Mouse (Mus musculus): ENCODE results near the gene Shh.

The Shh gene

DNA sequence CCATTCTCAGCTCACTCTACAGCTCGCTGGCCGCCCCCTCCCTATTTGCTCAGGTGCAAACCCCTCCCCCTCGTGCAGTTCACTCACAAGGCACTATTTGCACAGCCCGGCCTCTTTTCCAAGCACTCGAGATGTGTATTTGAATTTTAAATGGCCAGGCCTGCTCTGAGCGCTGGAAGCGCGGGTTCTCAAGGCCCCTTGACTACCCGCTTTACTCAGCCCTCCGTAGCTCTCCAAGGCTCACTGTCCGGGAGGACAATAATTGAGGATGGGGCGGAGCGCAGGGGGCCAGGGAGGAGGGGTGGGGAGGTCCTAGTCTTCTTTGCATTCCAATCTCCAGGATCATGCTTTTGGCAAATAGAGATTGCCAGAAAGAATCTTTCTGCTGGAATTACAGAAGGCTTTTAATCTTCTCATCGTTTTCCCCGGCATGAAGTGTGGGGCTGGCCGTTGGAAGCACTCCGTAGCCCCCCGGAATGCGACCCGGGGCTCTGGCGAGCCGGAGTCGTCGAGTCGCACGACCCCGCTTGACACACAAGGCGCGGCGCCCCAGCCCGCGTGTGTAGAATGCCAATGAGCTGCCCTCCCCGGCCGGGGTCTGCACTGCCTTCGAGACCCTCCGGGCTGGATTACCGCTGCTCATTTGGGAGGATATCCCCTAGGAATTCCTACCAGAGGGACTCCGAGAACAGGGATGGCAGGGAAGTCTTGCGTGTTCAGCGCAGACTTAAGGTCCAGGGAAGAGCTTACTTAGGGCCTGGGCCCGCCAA lies 7.4 kb downstream of the Shh start:
- DNase-seq (ENCODE audit: low spot score in 2 of 2): no peak

DNA sequence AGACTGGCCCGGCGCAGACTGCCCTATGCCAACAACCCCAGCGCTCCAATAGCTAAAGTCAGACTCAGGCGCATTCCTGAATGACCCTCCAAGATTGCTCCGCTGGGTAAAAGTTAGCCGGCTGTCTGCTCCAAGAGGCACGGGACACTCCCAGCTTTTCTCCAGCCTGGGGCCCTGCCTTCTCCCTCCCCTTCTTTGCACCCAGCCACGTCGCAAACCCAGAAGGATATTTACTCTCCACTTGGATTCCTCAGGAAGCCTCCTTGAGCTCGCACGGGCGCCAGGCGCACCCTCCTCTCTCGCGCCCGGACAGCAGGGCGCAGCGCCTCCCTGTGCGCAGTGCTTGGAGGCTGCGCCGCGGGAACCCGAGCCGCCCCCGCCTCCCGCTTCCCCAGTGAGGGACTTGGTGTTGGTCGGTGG lies 8.2 kb downstream of the Shh start:
- no peak for DNase-seq (ENCODE audit: low spot score in 2 of 2)

GRCm38 (mm10) chr5:28457921-28458641 lies 9.0 kb downstream of the Shh start:
- DNase-seq (ENCODE audit: low spot score in 2 of 2): no peak

GRCm38 (mm10) chr5:28456366-28456765 lies 10.7 kb downstream of the Shh start:
- DNase-seq (ENCODE audit: low spot score in 2 of 2): no peak

DNA sequence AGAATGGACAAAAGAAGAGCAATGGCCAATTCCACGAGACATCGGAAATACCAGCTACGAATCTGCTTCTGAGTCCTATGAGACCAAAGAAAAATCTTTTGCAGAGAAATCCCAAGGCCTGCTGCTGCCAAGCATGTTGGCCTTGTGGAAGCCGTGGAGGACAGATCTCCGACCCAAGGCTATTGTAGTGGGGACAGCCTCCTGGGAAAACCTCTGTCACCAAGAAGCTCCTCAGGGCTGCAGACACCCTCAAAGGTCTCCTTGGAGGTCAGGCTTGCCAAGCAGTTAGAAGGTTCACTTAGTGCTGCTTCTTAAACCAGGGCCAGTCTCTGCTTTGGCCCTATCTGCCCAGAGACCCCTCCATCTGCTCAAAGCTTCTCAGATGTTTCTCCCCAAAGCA lies 11.3 kb downstream of the Shh start:
- DNase-seq (ENCODE audit: low spot score in 2 of 2): no peak

DNA sequence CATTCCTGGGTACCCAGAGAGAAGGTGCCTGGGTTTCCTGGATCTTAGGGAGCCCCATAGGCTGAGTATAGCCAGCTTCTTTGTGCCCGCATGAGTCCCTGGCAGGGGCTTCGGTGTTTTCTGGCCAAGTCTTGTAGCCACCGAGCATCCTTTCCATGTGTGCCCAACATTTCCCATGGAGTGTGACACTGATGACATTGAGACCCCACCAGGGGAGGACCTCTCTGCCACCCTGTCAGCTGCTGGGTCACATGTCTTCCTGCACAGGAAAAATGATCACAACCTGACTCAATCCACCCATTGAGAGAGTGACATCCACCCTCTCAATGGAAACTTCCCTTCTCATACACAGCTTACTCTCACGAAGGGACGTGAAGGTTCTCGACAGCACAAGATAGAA lies 12.5 kb downstream of the Shh start:
- no peak for DNase-seq (ENCODE audit: low spot score in 2 of 2)

- peak in 1 of 2 experiments; percentile 0 for DNase-seq (ENCODE audit: low spot score in 2 of 2)
Observed at GRCm38 (mm10) chr5:28453523-28453922, 13.5 kb downstream of the Shh start.

- DNase-seq (ENCODE audit: low spot score in 2 of 2): peak in 1 of 2 experiments; percentile 1
Observed at GRCm38 (mm10) chr5:28453086-28453485, 14.0 kb downstream of the Shh start.

GRCm38 (mm10) chr5:28451053-28451638 lies 15.9 kb downstream of the Shh start:
- peak; percentile 12 to 73 for DNase-seq (ENCODE audit: low spot score in 2 of 2)

DNA sequence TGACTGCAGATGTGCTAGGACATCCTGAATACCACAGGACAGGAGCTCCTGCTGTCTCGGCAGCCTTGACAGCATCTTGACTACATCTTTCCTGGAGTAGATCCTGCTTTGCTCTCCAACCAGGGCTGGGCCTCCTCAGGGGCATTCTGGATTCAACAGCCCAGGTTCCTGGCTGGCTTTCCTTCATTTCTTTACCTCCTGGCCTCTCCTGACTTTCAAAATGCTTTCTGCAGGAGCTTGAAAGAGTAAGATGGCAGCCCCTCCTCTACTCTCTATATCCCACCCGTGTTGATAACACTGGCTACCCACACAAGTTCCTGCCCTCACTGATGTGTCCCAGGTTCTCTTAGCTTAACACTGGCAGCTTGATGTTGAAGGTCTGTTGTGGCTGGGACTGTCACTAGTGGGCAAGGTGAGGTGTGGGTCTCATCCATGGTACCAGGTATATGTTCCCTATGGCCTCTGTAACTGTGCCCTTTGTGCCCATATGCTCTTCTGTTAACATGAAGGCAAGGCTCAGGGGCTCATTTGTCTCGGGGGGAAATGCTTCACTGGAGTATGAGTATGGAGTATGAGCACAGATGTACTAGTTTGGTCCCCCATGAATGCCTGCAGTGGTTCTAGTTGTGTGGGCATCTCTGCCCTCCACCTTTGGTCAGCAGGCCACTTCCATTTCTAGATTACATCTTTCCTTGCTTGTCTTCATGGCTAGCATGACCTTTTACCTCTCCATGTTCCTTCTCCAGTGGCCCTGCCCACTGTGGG lies 16.7 kb downstream of the Shh start:
- DNase-seq (ENCODE audit: low spot score in 2 of 2): peak in 1 of 2 experiments; percentile 1

DNA sequence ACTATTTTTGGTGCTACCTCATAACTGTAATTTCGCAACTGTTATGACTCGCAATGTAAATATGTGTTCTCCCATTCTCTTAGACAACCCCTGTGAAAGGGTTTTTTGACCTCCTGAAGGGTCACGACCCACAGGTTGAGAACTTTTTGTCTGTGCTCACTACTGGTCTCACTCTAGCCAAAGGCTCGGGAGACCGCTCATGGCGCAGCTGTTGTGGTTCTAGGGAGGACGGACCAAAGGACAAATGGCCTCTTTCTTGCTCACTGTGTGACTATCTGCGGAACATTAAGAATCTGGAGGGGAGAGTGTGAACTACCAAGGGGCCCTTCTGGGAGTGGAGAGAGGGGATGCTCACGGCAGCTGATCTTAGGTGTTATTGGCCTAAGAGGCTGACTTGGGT lies 41.1 kb downstream of the Shh start:
- no peak for DNase-seq (ENCODE audit: low spot score in 2 of 2)

GRCm38 (mm10) chr5:28423781-28424180 lies 43.3 kb downstream of the Shh start:
- no peak for DNase-seq (ENCODE audit: low spot score in 2 of 2)

DNA sequence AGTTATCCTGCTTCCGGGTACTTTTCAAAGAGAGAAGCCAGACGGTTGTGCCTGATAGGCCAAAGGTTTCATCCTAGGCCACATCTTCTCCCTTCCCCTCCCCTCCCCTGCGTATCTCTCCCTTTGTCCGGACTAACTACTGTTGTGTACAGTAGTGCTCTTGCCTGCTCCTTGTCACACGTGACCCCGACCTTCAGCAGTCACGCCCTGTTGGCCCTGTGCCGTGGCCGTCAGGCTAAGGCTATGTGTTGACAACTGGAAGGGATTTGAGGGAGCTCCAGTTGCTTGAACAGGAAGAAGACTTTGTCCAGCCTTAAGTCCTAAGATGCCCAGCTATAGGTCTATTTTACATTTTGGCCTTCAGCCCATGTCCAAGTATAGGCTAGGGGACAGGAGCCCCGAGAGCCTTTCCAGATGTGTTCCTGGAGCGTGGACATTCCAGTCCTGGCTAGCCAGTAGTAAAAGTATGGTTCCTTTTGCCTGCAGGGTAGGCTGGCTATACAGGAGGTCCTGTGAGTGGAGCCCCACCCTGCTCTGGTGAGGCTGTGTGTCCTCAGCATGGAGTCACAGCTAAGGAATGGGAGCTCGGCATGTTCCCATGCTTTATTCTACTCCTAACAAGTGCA lies 47.3 kb downstream of the Shh start:
- DNase-seq (ENCODE audit: low spot score in 2 of 2): no peak

DNA sequence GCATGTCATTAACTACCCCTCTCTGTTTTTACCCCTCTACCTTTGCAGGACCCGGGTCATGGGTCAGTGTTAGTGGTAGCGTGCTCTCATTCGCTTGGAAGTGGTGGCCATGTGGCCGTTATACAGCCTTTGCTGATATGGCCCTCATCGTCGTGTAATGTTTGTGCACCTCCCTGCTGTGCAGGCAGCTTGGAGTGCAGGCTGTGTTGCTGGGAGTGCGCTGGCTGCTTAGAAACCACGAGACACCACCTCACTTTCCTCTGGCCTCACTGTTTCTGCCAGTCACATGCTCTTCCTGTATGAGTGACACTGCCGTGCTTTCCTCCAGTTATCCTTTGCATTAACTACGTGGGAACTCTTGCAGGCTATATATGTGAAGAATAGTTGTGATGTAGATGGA lies 48.3 kb downstream of the Shh start:
- DNase-seq (ENCODE audit: low spot score in 2 of 2): no peak

DNA sequence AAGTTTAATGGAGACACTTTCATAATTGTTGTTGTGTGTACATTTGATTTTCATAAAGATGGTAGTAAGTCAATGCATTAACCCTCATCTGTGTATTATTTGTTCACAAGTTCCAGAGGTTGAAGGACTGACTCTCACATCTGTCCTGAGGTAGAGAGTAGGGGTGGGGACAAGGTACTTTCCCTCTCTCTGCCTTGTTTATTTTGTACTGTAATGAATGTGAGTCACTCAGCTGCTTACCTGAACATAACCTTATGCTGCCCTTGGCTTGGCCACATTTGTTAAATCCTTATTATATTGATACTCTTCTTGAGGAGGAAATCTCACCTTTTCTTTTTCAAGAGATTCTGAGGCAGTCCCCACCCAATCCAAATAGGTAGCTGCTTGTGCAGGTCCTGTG lies 51.0 kb downstream of the Shh start:
- DNase-seq (ENCODE audit: low spot score in 2 of 2): no peak

GRCm38 (mm10) chr5:28414076-28414475 lies 53.0 kb downstream of the Shh start:
- no peak for DNase-seq (ENCODE audit: low spot score in 2 of 2)

- no peak for DNase-seq (ENCODE audit: low spot score in 2 of 2)
Observed at GRCm38 (mm10) chr5:28413533-28413932, 53.5 kb downstream of the Shh start.

DNA sequence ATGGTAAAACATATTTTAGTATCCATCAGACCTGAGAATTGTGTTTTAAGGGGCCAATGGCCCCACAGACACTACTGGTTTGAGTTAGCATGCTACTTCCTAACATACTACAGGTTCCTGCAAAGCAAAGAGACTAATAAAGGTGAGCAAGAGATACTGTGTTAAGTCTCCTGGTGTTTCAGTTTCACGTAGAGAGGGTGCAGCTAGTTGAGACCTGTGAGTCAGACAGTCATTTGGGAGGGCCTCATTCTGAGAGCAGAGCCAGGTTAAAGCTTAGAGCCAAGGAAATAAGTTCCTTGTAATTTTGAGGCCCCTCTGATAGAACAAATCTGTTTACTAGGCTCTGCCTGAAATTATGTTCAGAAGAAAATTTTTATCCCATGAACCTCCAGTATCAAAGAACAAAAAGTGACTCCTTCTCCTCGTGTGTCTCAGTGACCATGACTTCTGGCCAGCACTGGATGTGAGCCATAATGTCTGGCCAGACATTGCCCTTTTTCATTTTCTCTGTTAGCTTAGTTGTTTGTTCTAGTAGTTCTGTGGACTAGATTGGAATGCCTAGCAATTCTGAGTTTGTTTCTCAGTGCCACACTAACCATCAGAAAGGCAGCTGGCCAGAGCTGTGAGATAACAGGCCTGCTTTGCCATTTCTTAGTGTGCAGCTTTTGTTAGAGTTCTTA lies 54.9 kb downstream of the Shh start:
- no peak for DNase-seq (ENCODE audit: low spot score in 2 of 2)
